In the genomic region with DNA sequence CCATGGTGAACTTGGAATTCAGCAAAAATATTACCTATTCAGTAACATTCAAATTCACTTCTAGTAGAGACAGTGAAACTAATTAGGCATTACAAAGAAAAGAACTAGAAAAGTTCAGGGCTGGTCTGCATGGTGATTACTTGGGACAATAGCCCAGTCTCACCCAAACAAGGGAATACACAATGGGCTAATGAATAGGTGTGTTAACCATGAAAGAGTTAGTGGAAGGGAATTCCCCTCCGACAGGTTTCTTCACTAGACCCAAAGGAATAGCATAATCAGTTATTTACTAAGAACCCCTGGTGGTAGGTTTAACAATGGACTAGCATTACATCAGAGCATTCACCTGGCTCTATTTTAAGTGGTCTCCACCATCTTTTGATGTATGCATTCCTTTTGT, we compare ENCODE assay signal across 34 mouse cellular contexts. TPM values are rescaled to one million over a fixed set of nuclear protein-coding genes. Genes with fewer than 3 reads are reported as not detected.
A peak's percentile ranks its signal among the peaks of the same experiment; 100 is the strongest.
DNase-seq lines count a peak whose midpoint lies in the region; ATAC-seq lines count a peak whose summit lies in the region.
"Had no signal": no experiment of that assay in that cellular context is flagged by ENCODE, and none has a peak within 500 bp of the region (broad histone marks: within the 10 kb centered on the region; RNA-seq: fewer than 3 reads in every experiment).

No protein-coding gene starts in this region.

- no peaks in the 10 kb centered on the region for H3K4me1 ChIP-seq in hindbrain, embryonic 10.5 days (replicated peaks)
- H3K4me1 ChIP-seq in heart, embryonic 10.5 days, result no peaks in the 10 kb centered on the region
- H3K4me1 ChIP-seq: forebrain, embryonic 12.5 days; heart, embryonic 15.5 days; hindbrain, embryonic 12.5 days; limb, embryonic 12.5 days; lung, embryonic 15.5 days; midbrain, embryonic 12.5 days; neural tube, embryonic 13.5 days had no signal

- no peaks in the 10 kb centered on the region for H3K27me3 ChIP-seq in hindbrain, embryonic 10.5 days (ENCODE audit: insufficient read depth, poor library complexity, severe bottlenecking)
- no peaks in the 10 kb centered on the region for H3K27me3 ChIP-seq in heart, embryonic 10.5 days (ENCODE audit: insufficient read depth, poor library complexity, severe bottlenecking)
- H3K27me3 ChIP-seq: forebrain, embryonic 12.5 days; heart, embryonic 15.5 days; hindbrain, embryonic 12.5 days; limb, embryonic 12.5 days; lung, embryonic 15.5 days; megakaryocyte, embryonic 14.5 days; midbrain, embryonic 12.5 days; neural tube, embryonic 13.5 days had no signal

- no peak overlapping the region for H3K4me3 ChIP-seq in hindbrain, embryonic 10.5 days
- no peak overlapping the region for H3K4me3 ChIP-seq in heart, embryonic 10.5 days
- H3K4me3 ChIP-seq: forebrain, embryonic 12.5 days; heart, embryonic 15.5 days; hindbrain, embryonic 12.5 days; limb, embryonic 12.5 days; lung, embryonic 15.5 days; megakaryocyte, embryonic 14.5 days; midbrain, embryonic 12.5 days; myocyte; neural tube, embryonic 13.5 days had no signal

- H3K9me3 ChIP-seq in hindbrain, embryonic 10.5 days, result no peaks in the 10 kb centered on the region
- H3K9me3 ChIP-seq in heart, embryonic 10.5 days, result no peaks in the 10 kb centered on the region
- H3K9me3 ChIP-seq: forebrain, embryonic 12.5 days; heart, embryonic 15.5 days; hindbrain, embryonic 12.5 days; limb, embryonic 12.5 days; lung, embryonic 15.5 days; megakaryocyte, embryonic 14.5 days; midbrain, embryonic 12.5 days; neural tube, embryonic 13.5 days had no signal

- peak; percentile 13 for ATAC-seq in CD4-positive, CD25-positive, alpha-beta regulatory T cell, adult 4 months

- DNase-seq in R1 (ENCODE audit: low read depth, low spot score), result peak; percentile 36
- DNase-seq in induced T-regulatory cell, adult 2 months (ENCODE audit: low read depth), result peak; percentile 48
- DNase-seq in left cerebral cortex, adult 9 months (ENCODE audit: low spot score in 2 of 2), result no peak
- DNase-seq in hindbrain, embryonic 10.5 days (ENCODE audit: low spot score), result no peak
- no peak for DNase-seq in right cerebral cortex, postnatal 36 days (ENCODE audit: low spot score in 2 of 2)
- no peak for DNase-seq in heart, embryonic 10.5 days (ENCODE audit: low spot score)
- DNase-seq: adrenal gland, adult 2 months; adrenal gland, postnatal 36 days; cerebellum, adult 2 months; cerebellum, postnatal 14 days; gastrocnemius, postnatal 14 days; kidney, adult 11 months; kidney, postnatal 14 days; layer of hippocampus, adult 9-11 months; thymus, adult 2 months; thymus, postnatal 4 days had no signal

- 81% methylated on average over 1 of the region's 1 CpGs for WGBS in hindbrain, embryonic 10.5 days
- 80% methylated on average over 1 of the region's 1 CpGs for WGBS in heart, embryonic 10.5 days

- H3K27ac ChIP-seq in hindbrain, embryonic 10.5 days, result no peak overlapping the region
- no peak overlapping the region for H3K27ac ChIP-seq in heart, embryonic 10.5 days
- H3K27ac ChIP-seq: forebrain, embryonic 12.5 days; heart, embryonic 15.5 days; hindbrain, embryonic 12.5 days; limb, embryonic 12.5 days; lung, embryonic 15.5 days; midbrain, embryonic 12.5 days; neural tube, embryonic 13.5 days had no signal

- no peaks in the 10 kb centered on the region for H3K36me3 ChIP-seq in hindbrain, embryonic 10.5 days
- H3K36me3 ChIP-seq in heart, embryonic 10.5 days, result no peaks in the 10 kb centered on the region
- H3K36me3 ChIP-seq: forebrain, embryonic 12.5 days; heart, embryonic 15.5 days; hindbrain, embryonic 12.5 days; limb, embryonic 12.5 days; lung, embryonic 15.5 days; midbrain, embryonic 12.5 days; neural tube, embryonic 13.5 days had no signal

RNA-seq across cellular contexts. Expression of a gene that starts 35.1 kb away (rescaled TPM):
- polyA plus RNA-seq in CD4-positive, CD25-positive, alpha-beta regulatory T cell, adult 4 months (2017; shearing (Covaris generic)), result not detected
- not detected in 2 replicates for polyA plus RNA-seq in hindbrain, embryonic 10.5 days (2016; fragmentation: Nextera tagmentation; extraction: Ambion mirVana)
- not detected in 2 replicates for polyA plus RNA-seq in heart, embryonic 10.5 days (2016; fragmentation: Nextera tagmentation; extraction: Ambion mirVana)
- polyA plus RNA-seq: adrenal gland, adult 2 months; cerebellum, adult 2 months; cortical plate, adult 2 months; embryonic facial prominence, embryonic 14.5 days; forebrain, embryonic 12.5 days; heart, embryonic 15.5 days; hindbrain, embryonic 12.5 days; kidney, embryonic 14.5 days; limb, embryonic 12.5 days; liver, adult 2 months; liver, embryonic 16.5 days; lung, embryonic 15.5 days; midbrain, embryonic 12.5 days; midbrain, postnatal 0 days; myocyte; neural tube, embryonic 13.5 days; stomach, embryonic 16.5 days; thymus, adult 2 months had no signal

RNA-seq across cellular contexts. Expression of a gene that starts 46.4 kb away (rescaled TPM):
- polyA plus RNA-seq in CD4-positive, CD25-positive, alpha-beta regulatory T cell, adult 4 months (2017; shearing (Covaris generic)), result not detected
- polyA plus RNA-seq in hindbrain, embryonic 10.5 days (2016; fragmentation: Nextera tagmentation; extraction: Ambion mirVana), result not detected in 2 replicates
- not detected in 2 replicates for polyA plus RNA-seq in heart, embryonic 10.5 days (2016; fragmentation: Nextera tagmentation; extraction: Ambion mirVana)
- polyA plus RNA-seq: adrenal gland, adult 2 months; brain, embryonic 14.5 days; cerebellum, adult 2 months; cortical plate, adult 2 months; embryonic facial prominence, embryonic 14.5 days; forebrain, embryonic 12.5 days; heart, embryonic 15.5 days; hindbrain, embryonic 12.5 days; kidney, embryonic 14.5 days; limb, embryonic 12.5 days; liver, adult 2 months; liver, embryonic 16.5 days; lung, embryonic 15.5 days; midbrain, embryonic 12.5 days; midbrain, postnatal 0 days; myocyte; neural tube, embryonic 13.5 days; stomach, embryonic 16.5 days; thymus, adult 2 months had no signal

Comparison
In these comparisons a context has a peak if more than half of its experiments do, and no peak if none do; other contexts are left out.
1. DNase-seq: peak in R1 (single experiment) and induced T-regulatory cell, adult 2 months (single experiment); none in left cerebral cortex, adult 9 months (0 of 2), hindbrain, embryonic 10.5 days (single experiment), right cerebral cortex, postnatal 36 days (0 of 2) and heart, embryonic 10.5 days (single experiment).